Mouse (Mus musculus) cortical plate, adult 2 months (tissue): ENCODE data around the gene Proca1.

Source experiments
- CTCF ChIP-seq: fragments of 200-500 bp; IDR thresholded peaks from 2 replicates; pipeline ENCODE4 v1.5.1; 2011; ENCODE audit warnings: mild to moderate bottlenecking, control low read depth, low read length; ENCODE audit not compliant: insufficient read depth; ENCODE audit errors: extremely low read depth
- POLR2A ChIP-seq: fragments of 200-500 bp; IDR thresholded peaks from 2 replicates; pipeline ENCODE4 v1.6.1; 2011; ENCODE audit warnings: mild to moderate bottlenecking, low read length, control low read depth; ENCODE audit not compliant: insufficient read depth; ENCODE audit errors: extremely low read depth

GRCm38 (mm10) chr11:78182450-78182849, 10.7 kb upstream of the Proca1 start:
- TF ChIP-seq CTCF (no peak), POLR2A (no peak)
